Mouse (Mus musculus) olfactory bulb, adult 2 months (tissue): ENCODE measurements at regions not wholly inside any gene's neighbourhood (a gene's known extent, or its start where the extent isn't known, plus 50 kb on each side); places are given as distances from the start of the nearest gene placed in this dataset.

Experiments used
- CTCF ChIP-seq: fragments of 200-500 bp; IDR thresholded peaks from 2 replicates; pipeline ENCODE4 v1.5.1; 2012; ENCODE audit warnings: low read depth, mild to moderate bottlenecking, low read length, moderate library complexity; ENCODE audit not compliant: insufficient read depth
- POLR2A ChIP-seq: fragments of 200-500 bp; IDR thresholded peaks from 2 replicates; pipeline ENCODE4 v1.6.1; 2012; ENCODE audit warnings: mild to moderate bottlenecking, low read depth, low read length, moderate library complexity; ENCODE audit not compliant: insufficient read depth

GRCm38 (mm10) chr12:71450128-71450527 is 140.4 kb downstream of the Dact1 start:
- no peak for TF ChIP-seq CTCF
- TF ChIP-seq POLR2A: no peak
